Mouse (Mus musculus) neural tube, embryonic 15.5 days (tissue): ENCODE data around the gene Fto. TPM values are rescaled to one million over a fixed set of nuclear protein-coding genes. Genes with fewer than 3 reads are reported as not detected.
A peak's percentile ranks its signal among the peaks of the same experiment; 100 is the strongest.

ENCODE experiments used
- ATAC-seq: fragments of 200-750 bp; cut with Nextera tagmentation; 2 replicates; pipeline ENCODE4 v1.8.0; 2017; ENCODE audit warnings: mild to moderate bottlenecking, moderate TSS enrichment, moderate library complexity; ENCODE audit not compliant: low FRiP score
- H3K27ac ChIP-seq: fragments of 300-500 bp; sonication (generic); replicated peaks from 2 replicates; pipeline ENCODE4 v1.5.1; 2015; ENCODE audit warnings: mild to moderate bottlenecking, inconsistent platforms
- H3K27me3 ChIP-seq: fragments of 300-500 bp; sonication (generic); replicated peaks from 2 replicates; pipeline ENCODE4 v1.6.1; 2015; ENCODE audit warnings: inconsistent platforms
- H3K36me3 ChIP-seq: fragments of 300-500 bp; sonication (generic); 2 replicates; pipeline ENCODE4 v1.6.1; 2015; ENCODE audit warnings: inconsistent platforms
- H3K4me1 ChIP-seq: fragments of 300-500 bp; sonication (generic); 2 replicates; pipeline ENCODE4 v1.6.1; 2015; ENCODE audit warnings: inconsistent platforms
- H3K4me2 ChIP-seq: fragments of 300-500 bp; sonication (generic); 2 replicates; pipeline ENCODE4 v1.6.1; 2015; ENCODE audit warnings: inconsistent platforms, mild to moderate bottlenecking, moderate library complexity
- H3K4me3 ChIP-seq: fragments of 300-500 bp; sonication (generic); replicated peaks from 2 replicates; pipeline ENCODE4 v1.5.1; 2015; ENCODE audit warnings: mild to moderate bottlenecking, inconsistent platforms
- H3K9ac ChIP-seq: fragments of 300-500 bp; sonication (generic); replicated peaks from 2 replicates; pipeline ENCODE4 v1.6.1; 2015; ENCODE audit warnings: mild to moderate bottlenecking, inconsistent platforms
- H3K9me3 ChIP-seq: fragments of 300-500 bp; sonication (generic); replicated peaks from 2 replicates; pipeline ENCODE4 v1.6.1; 2016; ENCODE audit warnings: inconsistent platforms
- WGBS: fragments of 180-500 bp; shearing (Covaris S2); methylation state at CpG from one replicate; pipeline ENCODE4 v1.1.7; 2015; ENCODE audit warnings: mixed read lengths; 5-methylcytosine and 5-hydroxymethylcytosine counted together
- polyA plus RNA-seq: library from polyadenylated mRNA; unstranded; fragments of >200 nt; fragmentation: Nextera tagmentation; extraction: Ambion mirVana; gene quantifications from 2 replicates; pipeline ENCODE4 v1.2.1, GENCODE M21; 2015

Fto gene
- polyA plus RNA-seq, 1 experiment from 2014 or later, result 135 TPM

DNA sequence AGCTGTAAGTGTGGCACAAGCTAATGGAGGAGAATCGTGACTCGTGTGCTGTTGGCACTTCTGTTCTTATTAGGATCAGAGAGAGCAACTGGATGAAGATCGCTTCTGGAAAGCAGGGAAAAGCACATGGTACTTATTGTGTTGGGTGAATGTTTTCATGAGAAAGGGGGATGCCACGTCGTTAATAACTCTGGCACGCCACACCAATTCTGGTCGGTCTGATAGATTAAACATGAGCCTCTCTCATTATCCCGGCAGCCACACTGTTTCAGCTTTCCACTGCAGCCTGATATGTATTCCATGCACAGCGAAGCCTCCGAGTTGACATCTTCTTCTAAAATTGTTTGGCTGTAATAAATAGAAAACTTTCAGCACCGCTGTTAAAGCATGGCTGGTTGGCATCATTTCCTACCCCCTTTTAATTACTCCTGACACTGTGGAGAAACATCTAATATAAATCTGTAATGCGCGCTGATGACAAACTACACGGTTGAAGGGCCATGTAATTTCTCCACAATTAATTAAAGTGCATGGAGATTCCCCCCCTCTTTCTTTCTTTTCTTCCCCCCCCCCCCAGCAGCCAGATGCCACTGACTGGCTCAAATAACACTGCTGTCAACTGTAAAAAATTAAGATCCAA is 298.5 kb downstream of the Fto start:
- no peaks in the 10 kb centered on the region for H3K36me3 ChIP-seq
- H3K4me2 ChIP-seq, result no peak overlapping the region
- peaks cover 24% of the 10 kb centered on the region for H3K4me1 ChIP-seq
- H3K9me3 ChIP-seq, result no peaks in the 10 kb centered on the region
- H3K9ac ChIP-seq, result no peak overlapping the region
- H3K27ac ChIP-seq, result no peak overlapping the region
- ATAC-seq, result no peak
- H3K27me3 ChIP-seq, result peaks cover 52% of the 10 kb centered on the region
- H3K4me3 ChIP-seq, result no peak overlapping the region
- WGBS, result 21% methylated on average over 14 of the region's 14 CpGs

DNA sequence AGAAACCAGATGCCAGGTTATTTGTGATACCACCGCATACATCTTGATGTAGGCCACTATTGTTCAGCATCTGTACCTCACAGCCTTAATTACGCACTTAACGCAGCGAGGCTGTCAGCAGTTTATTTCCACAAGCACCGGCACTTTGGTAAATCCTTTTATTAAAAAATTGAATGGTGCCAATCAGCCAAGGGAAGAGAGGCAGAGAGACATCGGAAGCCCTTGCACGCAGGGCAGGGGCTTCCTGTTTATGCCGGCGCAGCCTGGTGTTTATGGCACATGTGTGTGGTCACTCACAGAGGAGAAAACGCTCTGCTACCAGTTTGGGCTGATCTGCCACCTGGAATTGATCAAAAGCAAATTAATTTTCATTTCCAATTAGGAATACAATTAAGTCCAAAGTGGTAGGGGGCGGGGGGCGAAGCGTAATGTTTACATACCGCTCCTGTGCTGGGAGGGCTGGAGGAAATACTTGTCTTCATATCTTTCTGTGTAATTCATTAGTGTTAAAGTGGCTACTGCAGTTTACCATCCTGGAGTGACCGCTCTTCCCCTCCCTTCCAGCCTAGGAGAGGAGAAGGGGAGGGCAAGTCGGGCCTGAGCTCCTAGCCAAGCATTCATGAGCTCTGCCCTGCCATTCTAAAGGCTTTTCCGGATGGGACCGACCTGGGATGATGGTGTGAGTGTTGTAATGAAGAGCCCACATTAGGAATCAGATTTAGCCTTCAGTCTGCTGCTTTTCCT is 299.2 kb downstream of the Fto start:
- Histone ChIP-seq H3K9me3 (no peaks in the 10 kb centered on the region), H3K36me3 (no peaks in the 10 kb centered on the region), H3K9ac (no peak overlapping the region), H3K27ac (no peak overlapping the region), H3K4me3 (no peak overlapping the region), H3K4me1 (peaks cover 30% of the 10 kb centered on the region), H3K4me2 (no peak overlapping the region), H3K27me3 (peaks cover 47% of the 10 kb centered on the region)
- WGBS, result 28% methylated on average over 18 of the region's 18 CpGs
- ATAC-seq, result no peak

DNA sequence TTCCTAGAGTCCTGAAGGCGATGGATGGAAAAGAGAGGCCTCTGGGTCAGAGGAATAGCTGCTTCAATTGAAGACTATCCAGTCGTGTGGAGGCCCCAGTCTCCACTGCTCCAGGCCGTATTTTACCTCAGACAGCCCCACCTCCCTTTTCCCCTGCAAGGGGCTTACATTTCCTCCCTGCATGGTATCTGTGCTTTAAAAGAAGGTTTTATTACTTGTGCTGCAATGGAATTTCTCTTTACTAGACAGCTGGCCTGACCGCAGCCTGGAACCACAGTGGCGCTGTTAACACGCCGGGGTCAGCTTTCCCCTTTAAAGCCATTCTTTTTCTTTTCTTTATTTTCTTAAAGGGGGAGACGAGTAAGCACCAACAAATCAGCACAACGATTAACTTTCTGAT is 300.3 kb downstream of the Fto start:
- Histone ChIP-seq H3K27me3 (peaks cover 52% of the 10 kb centered on the region), H3K36me3 (no peaks in the 10 kb centered on the region), H3K4me2 (no peak overlapping the region), H3K4me3 (no peak overlapping the region), H3K9me3 (no peaks in the 10 kb centered on the region), H3K4me1 (peaks cover 39% of the 10 kb centered on the region), H3K27ac (no peak overlapping the region), H3K9ac (no peak overlapping the region)
- ATAC-seq, result no peak
- 22% methylated on average over 9 of the region's 9 CpGs for WGBS

GRCm38 (mm10) chr8:91615196-91615595 is 301.9 kb downstream of the Fto start:
- Histone ChIP-seq H3K36me3 (no peaks in the 10 kb centered on the region), H3K9ac (no peak overlapping the region), H3K4me1 (peaks cover 40% of the 10 kb centered on the region), H3K27ac (no peak overlapping the region), H3K4me3 (no peak overlapping the region), H3K27me3 (peaks cover 55% of the 10 kb centered on the region), H3K9me3 (no peaks in the 10 kb centered on the region), H3K4me2 (no peak overlapping the region)
- 78% methylated on average over 8 of the region's 8 CpGs for WGBS
- ATAC-seq, result no peak

DNA sequence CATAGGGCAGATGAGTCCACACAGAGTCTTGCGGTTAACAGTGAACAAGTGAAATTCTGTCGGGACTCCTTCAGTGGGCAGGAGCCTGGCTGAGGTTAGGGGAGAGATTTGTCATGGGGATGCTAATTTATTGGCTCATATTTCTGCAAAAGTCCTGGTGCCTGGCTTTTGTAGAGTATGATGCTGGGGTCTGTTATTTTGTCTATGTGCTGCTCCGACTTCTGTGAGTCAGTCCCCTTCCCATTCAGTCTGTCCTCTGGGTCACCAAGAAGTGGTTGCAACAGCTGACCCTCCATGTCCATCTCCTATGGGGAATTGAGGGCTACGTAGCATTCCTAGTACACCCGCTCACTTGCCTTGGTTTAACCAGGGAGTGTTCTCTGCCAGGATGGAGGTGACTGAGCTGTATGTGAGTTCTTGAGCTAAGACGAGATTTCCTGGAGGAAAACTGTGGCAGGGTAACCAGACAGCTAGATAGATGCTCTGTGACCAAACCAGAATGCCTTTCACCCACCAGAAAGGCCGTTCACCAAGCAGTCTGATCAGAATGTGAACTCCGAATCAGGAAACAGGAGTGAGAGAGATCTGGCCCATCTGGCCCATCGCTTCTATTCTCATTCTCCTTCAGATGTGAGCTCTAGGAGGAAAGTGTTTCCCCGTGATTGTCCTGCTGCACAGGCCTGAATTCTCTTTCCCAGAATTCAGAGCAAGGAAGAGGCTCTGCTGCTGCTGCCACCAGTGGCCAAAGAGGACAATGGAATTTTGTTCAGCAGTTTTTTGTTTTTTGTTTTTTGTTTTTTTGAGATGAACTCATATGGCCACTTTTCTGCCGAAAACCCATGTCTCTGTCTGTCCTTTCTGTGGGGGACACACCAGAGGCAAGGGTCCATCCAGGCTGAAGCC is 302.7 kb downstream of the Fto start:
- H3K27me3 ChIP-seq, result peaks cover 59% of the 10 kb centered on the region
- H3K4me2 ChIP-seq, result no peak overlapping the region
- no peak overlapping the region for H3K4me3 ChIP-seq
- no peak overlapping the region for H3K27ac ChIP-seq
- H3K9me3 ChIP-seq, result no peaks in the 10 kb centered on the region
- WGBS, result 70% methylated on average over 11 of the region's 11 CpGs
- ATAC-seq, result no peak
- no peaks in the 10 kb centered on the region for H3K36me3 ChIP-seq
- H3K9ac ChIP-seq, result no peak overlapping the region
- H3K4me1 ChIP-seq, result peaks cover 38% of the 10 kb centered on the region

DNA sequence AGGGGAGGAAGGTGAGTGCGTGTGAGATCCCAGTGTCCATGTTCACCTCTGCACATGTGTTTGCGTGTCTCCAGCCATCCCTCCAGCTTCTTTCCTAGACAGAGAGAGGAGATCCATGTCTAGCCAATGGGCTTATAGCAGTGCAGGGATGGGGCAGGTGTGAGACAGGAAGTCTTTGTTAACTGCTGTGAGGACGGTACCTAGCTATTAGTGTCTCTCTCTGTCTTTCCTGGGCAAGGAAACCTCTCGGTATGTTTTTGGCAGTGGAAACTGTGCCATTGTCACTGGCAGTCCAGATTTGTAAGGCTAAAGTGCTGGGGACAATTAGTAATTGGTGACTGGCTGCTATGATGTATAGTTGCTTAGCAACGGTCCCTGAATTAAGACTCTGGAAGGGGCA is 304.4 kb downstream of the Fto start:
- Histone ChIP-seq H3K4me3 (no peak overlapping the region), H3K4me2 (no peak overlapping the region), H3K27me3 (peaks cover 68% of the 10 kb centered on the region), H3K4me1 (peaks cover 29% of the 10 kb centered on the region), H3K36me3 (no peaks in the 10 kb centered on the region), H3K27ac (no peak overlapping the region), H3K9ac (no peak overlapping the region), H3K9me3 (no peaks in the 10 kb centered on the region)
- no peak for ATAC-seq
- WGBS, result 27% methylated on average over 5 of the region's 5 CpGs

DNA sequence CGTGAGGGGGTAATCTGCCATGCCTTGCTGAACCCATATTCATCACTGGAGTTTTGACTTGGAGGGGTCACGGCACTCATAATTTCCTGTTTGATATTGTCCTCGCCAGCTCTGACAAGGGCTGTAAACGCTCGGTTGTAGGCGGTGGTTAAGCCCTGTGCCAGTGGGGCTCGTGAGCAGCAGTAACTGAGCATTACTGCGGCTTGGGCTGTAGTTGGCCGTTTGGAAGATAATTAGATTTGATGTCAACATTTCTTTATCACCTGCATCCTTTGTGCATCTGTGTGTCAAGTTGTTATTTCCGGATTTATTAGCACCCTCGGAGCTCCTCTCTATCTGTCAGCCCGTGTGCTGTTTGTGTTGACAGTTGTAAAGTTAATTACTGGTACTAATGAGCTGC is 309.4 kb downstream of the Fto start:
- Histone ChIP-seq H3K9me3 (no peaks in the 10 kb centered on the region), H3K27me3 (peaks cover 61% of the 10 kb centered on the region), H3K4me1 (peaks cover 46% of the 10 kb centered on the region), H3K36me3 (no peaks in the 10 kb centered on the region), H3K9ac (no peak overlapping the region), H3K4me2 (no peak overlapping the region), H3K4me3 (no peak overlapping the region), H3K27ac (no peak overlapping the region)
- ATAC-seq, result no peak
- WGBS, result 13% methylated on average over 12 of the region's 12 CpGs

GRCm38 (mm10) chr8:91625686-91626558 is 312.6 kb downstream of the Fto start:
- no peak overlapping the region for H3K9ac ChIP-seq
- H3K27me3 ChIP-seq, result peaks cover 56% of the 10 kb centered on the region
- no peak overlapping the region; the same call in 1 of the 2 replicates for H3K4me2 ChIP-seq
- no peak for ATAC-seq
- H3K4me1 ChIP-seq, result peaks cover 57% of the 10 kb centered on the region
- H3K36me3 ChIP-seq, result no peaks in the 10 kb centered on the region
- WGBS, result 20% methylated on average over 18 of the region's 18 CpGs
- H3K9me3 ChIP-seq, result no peaks in the 10 kb centered on the region
- H3K4me3 ChIP-seq, result no peak overlapping the region
- H3K27ac ChIP-seq, result no peak overlapping the region; the same call in 1 of the 2 replicates

DNA sequence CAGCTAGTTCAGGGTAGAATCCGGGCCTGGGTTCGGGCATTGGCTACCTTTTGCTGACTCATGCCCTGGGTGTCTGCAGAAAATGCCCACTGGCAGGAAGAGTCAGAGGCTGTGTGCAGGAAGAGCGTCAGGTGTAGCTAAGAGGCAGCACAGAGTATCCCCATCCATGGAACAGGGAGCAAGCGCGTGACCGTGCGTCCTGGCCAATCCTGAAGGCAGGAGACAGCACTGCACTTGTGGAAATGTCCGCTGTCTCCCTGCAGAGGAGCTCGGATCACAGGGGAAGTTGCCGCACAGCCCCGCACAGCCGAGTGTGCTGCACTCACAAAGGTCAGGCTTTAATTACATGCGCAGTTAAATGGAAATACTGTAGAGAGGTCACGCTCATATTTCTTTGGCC is 316.3 kb downstream of the Fto start:
- ATAC-seq, result peak; percentile 45; the same call in 1 of the 2 replicates
- Histone ChIP-seq H3K4me2 (peak overlapping the region; percentile 29), H3K27me3 (peaks cover 66% of the 10 kb centered on the region), H3K9ac (no peak overlapping the region), H3K36me3 (no peaks in the 10 kb centered on the region), H3K4me3 (peak overlapping the region; percentile 17; the same call in 1 of the 2 replicates), H3K27ac (no peak overlapping the region), H3K9me3 (no peaks in the 10 kb centered on the region), H3K4me1 (peaks cover 44% of the 10 kb centered on the region)
- WGBS, result 17% methylated on average over 14 of the region's 14 CpGs

DNA sequence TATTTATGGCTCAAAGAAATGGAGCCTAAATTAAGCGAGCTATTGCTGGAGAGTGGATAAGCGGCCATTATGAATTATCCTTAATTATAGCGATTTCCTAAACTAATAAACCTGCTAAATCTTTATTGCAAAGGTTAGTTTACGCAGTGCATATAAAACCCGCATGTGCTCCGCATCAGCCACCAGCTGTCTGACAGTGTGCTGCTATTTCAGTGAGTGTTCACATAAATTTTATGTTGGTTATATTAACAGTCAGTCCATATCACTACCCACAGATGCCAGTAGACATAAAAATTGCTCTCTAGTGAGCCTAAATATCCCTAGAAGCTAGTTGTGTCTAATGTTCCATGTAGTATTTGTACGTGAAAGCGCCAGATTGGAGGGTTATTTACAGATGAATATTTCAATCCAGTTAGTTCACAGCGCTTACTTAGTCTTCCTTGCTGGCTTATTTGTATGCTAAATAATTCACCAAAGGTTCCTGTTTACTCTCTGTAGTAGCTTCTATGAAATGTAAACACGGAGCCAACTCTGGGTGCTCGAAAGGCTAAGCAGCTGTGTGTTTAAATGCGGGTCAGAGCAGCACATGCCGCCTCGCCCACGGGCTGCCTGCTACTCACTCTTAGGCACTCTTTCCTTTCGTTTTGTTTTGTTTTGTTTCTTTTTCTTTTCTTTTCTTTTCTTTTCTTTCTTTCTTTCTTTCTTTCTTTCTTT is 317.2 kb downstream of the Fto start:
- 23% methylated on average over 16 of the region's 16 CpGs for WGBS
- Histone ChIP-seq H3K27me3 (peaks cover 70% of the 10 kb centered on the region), H3K27ac (no peak overlapping the region), H3K9me3 (no peaks in the 10 kb centered on the region), H3K4me1 (peaks cover 35% of the 10 kb centered on the region), H3K9ac (no peak overlapping the region), H3K4me3 (no peak overlapping the region), H3K36me3 (no peaks in the 10 kb centered on the region), H3K4me2 (peak overlapping the region; percentile 5; the same call in 1 of the 2 replicates)
- peak; percentile 46; the same call in 1 of the 2 replicates for ATAC-seq
